In the genomic region with DNA sequence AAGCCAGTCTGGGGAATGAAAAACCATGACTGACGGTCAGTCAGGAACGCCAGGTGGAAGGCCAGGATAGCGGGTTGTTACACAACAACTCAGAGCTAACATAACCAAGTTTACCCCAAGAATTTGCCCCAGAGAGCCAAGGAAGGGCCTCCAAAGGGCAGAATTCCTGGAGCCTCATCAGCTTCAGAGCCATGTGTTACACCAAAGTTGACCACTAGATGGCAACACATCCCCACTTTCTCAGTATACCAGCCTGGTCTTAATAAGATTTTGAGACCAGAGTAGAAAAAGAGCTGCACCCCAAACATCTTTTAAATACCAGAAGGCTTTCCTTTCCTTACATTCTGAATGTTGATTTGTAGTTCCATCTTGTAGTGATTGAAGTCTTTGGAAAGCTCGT, we compare ENCODE assay signal across 9 mouse cellular contexts.
DNase-seq lines count a peak whose midpoint lies in the region; ATAC-seq and TF ChIP-seq lines count a peak whose summit lies in the region.
"Had no signal": no experiment of that assay in that cellular context is flagged by ENCODE, and none has a peak within 500 bp of the region (broad histone marks: within the 10 kb centered on the region; RNA-seq: fewer than 3 reads in every experiment).

No protein-coding gene starts in this region.

- TF ChIP-seq EP300 in liver, embryonic 14.5 days (IDR thresholded peaks at IDR 0.05; ENCODE audit: low read depth) = no peak

- H3K9ac ChIP-seq in forebrain, embryonic 16.5 days (replicated peaks; ENCODE audit: low read depth, low read length) = no peak overlapping the region
- no peak overlapping the region for H3K9ac ChIP-seq in liver, embryonic 14.5 days (replicated peaks)
- H3K9ac ChIP-seq in neural tube, embryonic 12.5 days = no peak overlapping the region
- H3K9ac ChIP-seq: heart, embryonic 13.5 days had no signal

- H3K9me3 ChIP-seq in G1E (replicated peaks) = no peaks in the 10 kb centered on the region
- H3K9me3 ChIP-seq in forebrain, embryonic 16.5 days (ENCODE audit: control insufficient read depth, low read length) = no peaks in the 10 kb centered on the region
- H3K9me3 ChIP-seq in liver, embryonic 14.5 days (ENCODE audit: control insufficient read depth, low read length) = no peaks in the 10 kb centered on the region
- H3K9me3 ChIP-seq in neural tube, embryonic 12.5 days = no peaks in the 10 kb centered on the region
- H3K9me3 ChIP-seq: heart, embryonic 13.5 days had no signal

- DNase-seq in A20 (ENCODE audit: low read depth, low spot score) (peak; percentile 62), G1E (ENCODE audit: low spot score) (peak; percentile 50)
- DNase-seq in kidney, adult 9 months = peak; percentile 87
- DNase-seq in liver, embryonic 14.5 days (ENCODE audit: low read depth in 3 of 3, low spot score in 3 of 3) = peak; percentile 34 to 46 (median 44)
- peak; percentile 77 for DNase-seq in thymus, postnatal 4 days

- peaks cover 84% of the 10 kb centered on the region for H3K36me3 ChIP-seq in G1E (replicated peaks)
- H3K36me3 ChIP-seq in forebrain, embryonic 16.5 days (ENCODE audit: control insufficient read depth, insufficient read depth) = no peaks in the 10 kb centered on the region
- H3K36me3 ChIP-seq in liver, embryonic 14.5 days (replicated peaks; ENCODE audit: control insufficient read depth, insufficient read depth, low read depth) = no peaks in the 10 kb centered on the region
- no peaks in the 10 kb centered on the region for H3K36me3 ChIP-seq in neural tube, embryonic 12.5 days

- no peaks in the 10 kb centered on the region for H3K27me3 ChIP-seq in G1E (ENCODE audit: insufficient read depth, low read length)
- no peaks in the 10 kb centered on the region for H3K27me3 ChIP-seq in forebrain, embryonic 16.5 days (replicated peaks; ENCODE audit: control insufficient read depth, insufficient read depth, low read length)
- H3K27me3 ChIP-seq in liver, embryonic 14.5 days (ENCODE audit: control insufficient read depth, insufficient read depth, low read length) = no peaks in the 10 kb centered on the region
- no peaks in the 10 kb centered on the region for H3K27me3 ChIP-seq in neural tube, embryonic 12.5 days (replicated peaks)
- H3K27me3 ChIP-seq: heart, embryonic 13.5 days had no signal

- no peak overlapping the region for H3K27ac ChIP-seq in forebrain, embryonic 16.5 days (ENCODE audit: low read length)
- H3K27ac ChIP-seq in liver, embryonic 14.5 days = no peak overlapping the region
- H3K27ac ChIP-seq in neural tube, embryonic 12.5 days = no peak overlapping the region
- H3K27ac ChIP-seq: heart, embryonic 13.5 days had no signal

- 57% methylated on average over 4 of the region's 4 CpGs for WGBS in forebrain, embryonic 16.5 days
- 39% methylated on average over 4 of the region's 4 CpGs for WGBS in liver, embryonic 14.5 days (ENCODE audit: insufficient replicate concordance)
- 57% methylated on average over 4 of the region's 4 CpGs for WGBS in neural tube, embryonic 12.5 days

- H3K4me3 ChIP-seq in G1E (ENCODE audit: low read depth, low read length) = no peak overlapping the region
- no peak overlapping the region for H3K4me3 ChIP-seq in forebrain, embryonic 16.5 days (replicated peaks; ENCODE audit: low read length)
- no peak overlapping the region for H3K4me3 ChIP-seq in liver, embryonic 14.5 days (ENCODE audit: insufficient read depth in 1 of 2, low read depth in 2 of 2, low read length in 2 of 2)
- no peak overlapping the region for H3K4me3 ChIP-seq in neural tube, embryonic 12.5 days
- H3K4me3 ChIP-seq: heart, embryonic 13.5 days had no signal

- peak; percentile 55; the same call in 1 of the 2 replicates for TF ChIP-seq CTCF in G1E (IDR thresholded peaks at IDR 0.05; ENCODE audit: low read depth, low read length)
- TF ChIP-seq CTCF in liver, embryonic 14.5 days (IDR thresholded peaks at IDR 0.05; ENCODE audit: low read depth) = peak; percentile 75

- H3K4me1 ChIP-seq in G1E (ENCODE audit: insufficient read depth, low read depth, low read length) = peaks cover 10% of the 10 kb centered on the region
- no peaks in the 10 kb centered on the region for H3K4me1 ChIP-seq in forebrain, embryonic 16.5 days (replicated peaks; ENCODE audit: control insufficient read depth, insufficient read depth, low read length)
- peaks cover 4 to 20% of the 10 kb centered on the region in 2 experiments for H3K4me1 ChIP-seq in liver, embryonic 14.5 days (replicated peaks; ENCODE audit: control insufficient read depth in 2 of 2, insufficient read depth in 2 of 2, low read length in 1 of 2)
- no peaks in the 10 kb centered on the region for H3K4me1 ChIP-seq in neural tube, embryonic 12.5 days
- H3K4me1 ChIP-seq: heart, embryonic 13.5 days had no signal

- 0 out of 2 replicates have a peak, but pooled peaks have one; percentile 22 for ATAC-seq in G1E (ENCODE audit: extremely low read depth, insufficient number of reproducible peaks, low FRiP score, poor library complexity, severe bottlenecking)
- ATAC-seq in cerebellum, adult (ENCODE audit: insufficient number of reproducible peaks, low FRiP score, low TSS enrichment) = peak; percentile 62
- peak; percentile 79 for ATAC-seq in forebrain, embryonic 16.5 days
- ATAC-seq in liver, embryonic 14.5 days (ENCODE audit: insufficient read depth) = no peak
- ATAC-seq in neural tube, embryonic 12.5 days (ENCODE audit: low FRiP score, low read depth) = peak; percentile 46; the same call in 1 of the 2 replicates

- no peak overlapping the region for H3K4me2 ChIP-seq in forebrain, embryonic 16.5 days (ENCODE audit: low read length)
- no peak overlapping the region for H3K4me2 ChIP-seq in liver, embryonic 14.5 days (ENCODE audit: low read depth)
- H3K4me2 ChIP-seq in neural tube, embryonic 12.5 days (replicated peaks) = no peak overlapping the region
- H3K4me2 ChIP-seq: heart, embryonic 13.5 days had no signal
